Mouse (Mus musculus) liver, embryonic 14.5 days (tissue): ENCODE measurements around the gene Iars2.

Source experiments
- CTCF ChIP-seq: IDR thresholded peaks from 2 replicates; pipeline ENCODE4 v1.5.1; 2016; ENCODE audit warnings: antibody characterized with exemption, low read depth, control low read depth
- EP300 ChIP-seq: IDR thresholded peaks from 2 replicates; pipeline ENCODE4 v1.6.1; 2016; ENCODE audit warnings: antibody characterized with exemption, low read depth

GRCm38 (mm10) chr1:185289231-185289630, 40.0 kb downstream of the Iars2 start:
- TF ChIP-seq EP300, result no peak
- no peak for TF ChIP-seq CTCF
